Mouse (Mus musculus) right cerebral cortex, adult 2 months (tissue): Measurements from ENCODE around the gene Nob1.

Experiments used
- DNase-seq, 2 experiments: peaks; one replicate each; pipeline ENCODE4 v3.0.0; 2021 to 2022; ENCODE audit warnings: low spot score in 2 of 2

Gene Nob1

DNA sequence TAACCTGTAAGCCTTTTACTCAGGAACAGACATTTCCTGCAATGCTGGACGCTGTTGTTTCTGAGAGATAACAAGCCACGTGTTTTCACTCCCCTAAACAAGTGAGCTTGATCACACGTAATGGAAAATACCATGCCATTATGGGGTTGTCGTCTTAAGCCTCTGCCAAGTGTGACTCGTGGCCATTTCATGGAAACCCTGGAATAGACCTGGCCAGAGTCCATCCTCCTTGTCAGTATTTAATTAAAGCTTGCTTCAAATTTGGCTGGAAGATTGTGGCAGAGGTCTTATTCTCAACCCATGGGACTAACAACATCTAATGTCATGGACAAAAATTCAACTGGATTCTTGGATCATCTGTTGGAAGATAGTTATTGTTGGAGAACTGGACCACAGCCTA lies 38.7 kb downstream of the Nob1 start:
- DNase-seq: no peak

DNA sequence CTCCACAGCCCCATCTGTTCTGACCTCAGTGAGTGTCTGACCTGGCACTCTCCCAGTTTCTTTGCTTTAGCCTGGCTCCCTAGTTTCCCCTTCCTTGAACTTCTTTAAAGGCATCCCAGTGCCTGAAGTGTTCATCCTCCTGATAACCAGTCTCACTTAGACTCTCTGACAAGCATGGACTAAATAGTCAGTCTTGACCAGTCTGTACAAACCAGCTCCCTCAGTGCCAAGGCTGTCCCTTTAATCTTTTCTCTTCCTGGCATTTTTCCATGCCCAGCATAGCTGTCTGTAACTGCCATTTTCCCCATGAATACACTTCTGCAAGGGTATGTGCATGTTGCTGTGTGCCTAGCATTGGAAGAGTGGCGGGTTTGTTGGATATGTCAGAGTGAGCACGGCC lies 39.8 kb downstream of the Nob1 start:
- no peak for DNase-seq

DNA sequence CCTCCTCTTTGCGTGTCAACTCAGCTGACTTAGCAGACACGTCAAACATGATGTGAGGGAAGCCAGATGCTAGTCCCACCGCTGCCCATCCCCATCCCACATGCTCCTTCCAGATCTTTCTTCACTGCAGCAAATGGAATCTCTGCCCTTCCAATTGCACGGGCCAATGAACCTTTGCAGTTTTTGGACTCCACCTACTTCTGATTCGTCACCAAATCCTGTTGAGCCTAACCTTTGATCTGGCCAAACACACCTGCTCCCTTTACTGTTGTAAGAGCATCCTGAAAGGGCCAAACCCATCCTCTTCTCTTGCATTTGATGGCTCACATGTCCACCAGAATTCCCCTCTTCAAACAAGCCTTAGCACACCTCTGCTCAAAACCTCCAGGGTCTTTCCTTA lies 40.2 kb downstream of the Nob1 start:
- DNase-seq: no peak

DNA sequence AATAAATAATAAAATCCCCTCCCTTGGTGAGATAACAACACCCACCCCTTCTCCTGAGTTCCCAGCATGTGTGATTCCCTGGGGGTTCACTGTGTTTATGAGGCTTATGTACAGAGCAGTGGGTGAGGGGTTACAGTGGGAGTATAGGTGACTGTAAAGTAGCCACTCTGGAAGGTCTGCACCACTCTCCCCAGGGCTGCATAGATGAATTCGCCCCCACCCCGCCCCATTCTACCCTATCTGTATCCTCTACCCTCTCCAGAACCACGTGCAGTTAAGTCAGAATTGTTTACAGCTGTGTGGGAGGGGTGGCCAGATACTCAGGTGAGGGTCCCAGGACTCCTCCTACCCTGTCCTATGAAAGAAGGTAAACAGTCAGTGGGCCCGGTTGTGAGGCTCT lies 42.0 kb downstream of the Nob1 start:
- no peak for DNase-seq

DNA sequence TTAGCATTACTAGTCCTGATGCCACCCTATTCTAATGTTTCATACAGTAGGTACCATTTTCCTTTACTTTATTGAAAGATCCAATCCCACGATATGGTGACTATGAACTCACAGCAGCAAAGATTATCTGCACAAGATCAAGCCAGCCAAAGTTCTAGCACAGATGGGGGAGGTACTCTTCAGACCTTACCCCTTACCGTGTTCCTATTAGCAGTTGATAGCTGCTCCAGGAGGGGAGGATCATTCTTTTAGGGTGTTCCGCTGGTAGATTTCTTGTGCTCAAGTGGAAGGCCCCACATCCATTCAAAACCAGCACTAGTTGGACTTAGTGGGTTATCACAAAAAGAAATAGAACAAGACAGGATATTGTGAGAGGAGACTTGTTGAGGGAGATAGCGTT lies 43.2 kb downstream of the Nob1 start:
- DNase-seq: no peak

DNA sequence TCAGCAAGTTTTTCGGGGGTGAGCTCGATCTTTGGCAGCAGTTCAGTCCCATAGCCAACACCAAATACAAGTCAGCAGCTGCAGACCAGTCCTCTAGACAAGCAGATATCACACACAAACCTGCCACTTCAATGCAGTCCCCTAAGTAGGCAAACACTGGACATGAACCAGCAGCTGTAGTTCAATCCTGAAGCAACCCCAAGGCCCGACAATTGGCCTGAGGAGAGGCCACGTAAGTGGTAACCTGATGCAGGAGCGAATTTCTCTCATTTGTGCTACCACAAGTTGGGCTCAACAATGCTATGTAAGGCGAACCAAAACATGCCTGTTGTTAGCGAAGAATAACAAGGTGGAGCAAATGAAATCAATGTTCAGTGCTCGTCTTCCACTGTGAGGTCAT lies 44.1 kb downstream of the Nob1 start:
- DNase-seq: no peak

DNA sequence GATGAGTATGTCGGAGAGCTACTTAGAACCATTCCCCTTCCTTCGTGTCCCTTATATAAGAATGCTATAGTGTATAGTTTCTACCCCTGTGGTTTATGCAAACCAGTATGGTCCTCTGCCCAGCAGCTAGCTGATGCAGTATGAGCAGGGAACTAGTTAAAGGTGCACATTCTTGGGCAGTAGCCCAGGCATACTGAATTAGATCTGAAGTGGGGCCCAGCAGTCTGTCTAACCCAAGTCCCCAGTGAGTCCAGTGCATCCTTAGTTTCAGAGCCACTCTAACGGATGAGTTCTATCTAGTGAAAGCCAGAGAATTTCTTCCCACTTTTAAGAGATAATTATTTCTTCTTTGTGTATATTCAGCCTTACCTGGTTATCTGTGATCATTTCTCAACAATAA lies 47.5 kb downstream of the Nob1 start:
- DNase-seq: no peak

DNA sequence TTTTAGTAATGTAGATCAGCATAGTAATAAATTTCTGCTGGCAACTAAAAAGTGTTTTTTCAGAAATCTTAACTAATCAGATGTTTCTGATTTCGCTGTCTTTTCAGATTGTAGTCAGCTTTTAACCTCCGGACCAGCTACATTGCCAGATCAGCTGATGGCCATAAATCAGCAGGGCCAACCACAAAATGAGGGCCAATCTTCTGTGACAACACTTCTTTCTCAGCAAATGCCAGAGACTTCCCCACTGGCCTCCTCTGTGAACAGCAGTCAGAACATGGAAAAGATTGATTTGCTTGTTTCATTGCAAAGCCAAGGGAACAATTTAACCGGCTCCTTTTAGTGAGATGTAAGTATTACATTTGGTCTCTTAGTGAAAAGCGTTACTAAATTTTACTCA lies 54.5 kb downstream of the Nob1 start:
- no peak for DNase-seq
